Mouse (Mus musculus) B cell, adult 67 days (primary cell): Measurements from ENCODE around the gene Olfr1189. TPM values are rescaled to one million over a fixed set of nuclear protein-coding genes. Genes with fewer than 3 reads are reported as not detected.

Experiments
- total RNA-seq, 2 experiments: library from RNA; stranded (reverse); gene quantifications; 4 replicates each; pipeline ENCODE4 v1.2.4; 2023

The Olfr1189 gene
- not detected for total RNA-seq

DNA sequence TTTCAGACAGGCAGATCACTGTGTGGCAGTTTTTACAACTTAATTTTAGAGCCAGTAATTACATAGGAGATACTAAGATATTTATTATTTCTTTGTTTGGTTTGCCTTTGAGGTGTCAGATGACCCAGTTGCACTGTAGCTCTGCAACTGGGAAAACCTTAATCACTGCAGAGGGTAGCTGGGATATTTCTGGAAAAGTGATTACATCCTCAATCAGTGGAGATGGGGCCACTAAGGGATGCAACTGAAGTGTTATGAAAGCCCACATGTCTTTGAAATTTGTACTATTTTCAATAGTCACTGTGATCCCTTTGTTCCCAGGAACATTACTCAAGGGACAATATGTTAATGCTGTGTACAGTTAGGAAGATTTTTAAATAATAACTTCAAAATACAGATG is at the start of gene Olfr1189:
Olfr1189 (plus strand) TSS at position 301 of the 400 bp plus-strand sequence.

DNA sequence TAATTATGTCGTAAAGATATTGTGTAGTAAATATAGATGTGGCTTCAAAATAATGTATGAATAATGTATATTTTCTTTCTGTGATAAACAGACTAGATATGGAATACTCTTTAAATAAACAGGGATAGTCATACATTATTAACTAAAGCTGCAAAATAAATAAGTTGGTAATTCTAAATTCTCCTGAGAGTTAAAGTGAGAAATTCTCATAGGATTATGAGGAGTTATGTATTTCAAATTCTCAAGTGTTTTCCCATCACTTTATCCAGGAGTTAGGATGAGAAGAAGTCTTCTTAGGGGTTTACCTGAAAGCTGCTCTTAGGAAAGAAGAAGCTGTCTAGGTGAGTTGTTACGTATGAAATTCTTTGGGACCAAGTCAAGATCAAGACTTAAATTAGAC is 29.6 kb upstream of the Olfr1189 start, which contains the start of gene Olfr1188:
Olfr1188 (plus strand) TSS at position 301 of the 400 bp plus-strand sequence.

DNA sequence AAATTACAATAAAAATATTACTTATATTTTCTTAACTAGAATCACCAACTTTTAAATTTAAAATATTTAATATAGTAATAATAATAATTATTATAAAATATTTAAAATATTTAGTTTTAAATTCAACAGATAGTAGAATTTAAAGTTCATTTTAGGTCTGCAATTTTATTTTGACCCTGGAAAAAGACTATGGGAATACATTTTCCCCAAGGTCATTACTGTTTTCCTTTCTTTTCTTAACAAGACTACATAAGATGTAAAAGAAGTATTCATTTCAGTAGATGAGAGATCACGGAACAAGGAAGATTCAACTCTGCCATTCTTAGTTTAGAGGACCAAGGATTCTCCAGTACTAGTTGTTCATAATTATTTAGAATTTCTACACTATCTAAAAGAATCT is 54.0 kb downstream of the Olfr1189 start, which contains the start of gene Olfr1191-ps1:
Olfr1191-ps1 (plus strand) TSS at position 301 of the 400 bp plus-strand sequence.

Other genes with a start within 250 kb of the Olfr1189 start
- gene Olfr1176, start 249.7 kb upstream of the Olfr1189 start, total RNA-seq, result not detected
- not detected for gene Olfr1177-ps, start 240.0 kb upstream of the Olfr1189 start, total RNA-seq
- gene Olfr1178, start 199.4 kb upstream of the Olfr1189 start, total RNA-seq, result not detected
- gene Olfr1179, start 180.0 kb upstream of the Olfr1189 start, total RNA-seq, result not detected
- gene Olfr1180, start 167.3 kb upstream of the Olfr1189 start, total RNA-seq, result not detected
- gene Olfr1181, start 160.3 kb upstream of the Olfr1189 start, total RNA-seq, result not detected
- gene Gm13757, start 137.3 kb upstream of the Olfr1189 start, total RNA-seq, result not detected
- gene Olfr1183, start 131.6 kb upstream of the Olfr1189 start, total RNA-seq, result not detected
- gene Olfr1184, start 102.9 kb upstream of the Olfr1189 start, total RNA-seq, result not detected
- gene Olfr1185-ps1, start 93.1 kb upstream of the Olfr1189 start, total RNA-seq, result not detected
- not detected for gene Olfr1186, start 67.9 kb upstream of the Olfr1189 start, total RNA-seq
- not detected for gene Olfr1188, start 29.5 kb upstream of the Olfr1189 start, total RNA-seq
- gene Olfr1191-ps1, start 54.1 kb downstream of the Olfr1189 start, total RNA-seq, result under 1 TPM in 1 of 2 experiments, not detected in 1; 0.12 TPM
- gene Olfr1192-ps1, start 62.1 kb downstream of the Olfr1189 start, total RNA-seq, result not detected
- not detected for gene Olfr1193, start 89.2 kb downstream of the Olfr1189 start, total RNA-seq
- gene Olfr1195, start 102.7 kb downstream of the Olfr1189 start, total RNA-seq, result not detected
- not detected for gene Olfr1196, start 118.1 kb downstream of the Olfr1189 start, total RNA-seq
- gene Olfr1197, start 145.9 kb downstream of the Olfr1189 start, total RNA-seq, result not detected
- not detected for gene Olfr1198, start 164.9 kb downstream of the Olfr1189 start, total RNA-seq
- not detected for gene Olfr1199, start 174.0 kb downstream of the Olfr1189 start, total RNA-seq
- not detected for gene Olfr1200, start 184.0 kb downstream of the Olfr1189 start, total RNA-seq
- gene Olfr1201, start 206.6 kb downstream of the Olfr1189 start, total RNA-seq, result not detected
- gene Olfr1202, start 228.0 kb downstream of the Olfr1189 start, total RNA-seq, result not detected
- not detected for gene Olfr1205, start 243.3 kb downstream of the Olfr1189 start, total RNA-seq